Mouse (Mus musculus) T-helper 17 cell (primary cell): ENCODE measurements around the gene Hoxa6.

Experiments used
- in situ Hi-C, 2 experiments: fragments of 300-600 bp; cut with MboI, MseI; formaldehyde crosslinking; loops; 1 replicate in 1 of 2; 2 replicates in 1 of 2; pipeline ENCODE4 v1.15.1; 2025; ENCODE audit warnings: high pct_unique_total_duplicates in 2 of 2

Gene Hoxa6

GRCm38 (mm10) chr6:52203371-52204049 is 5.0 kb downstream of the Hoxa6 start:
- in situ Hi-C loops = no loop called here

- in situ Hi-C loops = no loop called here
These were observed 5.5 kb downstream of the Hoxa6 start for GRCm38 (mm10) chr6:52203121-52203370.

- in situ Hi-C loops = no loop called here
These were observed 6.0 kb downstream of the Hoxa6 start for GRCm38 (mm10) chr6:52202362-52203120.

- in situ Hi-C loops = no loop called here
These were observed 7.3 kb downstream of the Hoxa6 start for GRCm38 (mm10) chr6:52201269-52201668.

- in situ Hi-C loops = no loop called here
These were observed 7.7 kb downstream of the Hoxa6 start for GRCm38 (mm10) chr6:52200751-52201250.

GRCm38 (mm10) chr6:52200073-52200750 is 8.3 kb downstream of the Hoxa6 start:
- in situ Hi-C loops = no loop called here

- in situ Hi-C loops = loop anchor here in 1 of 2 experiments (5.0 kb wide), 1 partner anchor 985 kb away; no protein-coding TSS in a partner anchor
These were observed 11.3 kb downstream of the Hoxa6 start for GRCm38 (mm10) chr6:52197271-52197670.

- in situ Hi-C loops = loop anchor here in 1 of 2 experiments (5.0 kb wide), 1 partner anchor 985 kb away; no protein-coding TSS in a partner anchor
These were observed 11.7 kb downstream of the Hoxa6 start for GRCm38 (mm10) chr6:52196811-52197210.

- in situ Hi-C loops = loop anchor here in 1 of 2 experiments (5.0 kb wide), 1 partner anchor 982 kb away; no protein-coding TSS in a partner anchor
These were observed 13.8 kb downstream of the Hoxa6 start for GRCm38 (mm10) chr6:52194690-52195089.

GRCm38 (mm10) chr6:52191860-52192550 is 16.5 kb downstream of the Hoxa6 start:
- in situ Hi-C loops = no loop called here

GRCm38 (mm10) chr6:52190906-52191810 is 17.4 kb downstream of the Hoxa6 start, which contains the start of gene Hoxa4:
Hoxa4 (minus strand) TSS chr6:52191753.
- in situ Hi-C loops = no loop called here

GRCm38 (mm10) chr6:52190410-52190809 is 18.1 kb downstream of the Hoxa6 start:
- in situ Hi-C loops = no loop called here

GRCm38 (mm10) chr6:52189909-52190308 is 18.6 kb downstream of the Hoxa6 start:
- in situ Hi-C loops = no loop called here

- in situ Hi-C loops = no loop called here
These were observed 19.3 kb downstream of the Hoxa6 start for GRCm38 (mm10) chr6:52189172-52189591.

- in situ Hi-C loops = no loop called here
These were observed 22.0 kb downstream of the Hoxa6 start for GRCm38 (mm10) chr6:52186500-52186899.

- in situ Hi-C loops = no loop called here
These were observed 22.7 kb downstream of the Hoxa6 start for GRCm38 (mm10) chr6:52185834-52186233.

GRCm38 (mm10) chr6:52185222-52185621 is 23.3 kb downstream of the Hoxa6 start:
- in situ Hi-C loops = no loop called here

- in situ Hi-C loops = no loop called here
These were observed 23.9 kb downstream of the Hoxa6 start for GRCm38 (mm10) chr6:52184668-52185067.

GRCm38 (mm10) chr6:52183311-52184080 is 25.0 kb downstream of the Hoxa6 start:
- in situ Hi-C loops = no loop called here

- in situ Hi-C loops = no loop called here
These were observed 25.7 kb downstream of the Hoxa6 start for GRCm38 (mm10) chr6:52182793-52183192.
